Mouse (Mus musculus): Measurements from ENCODE around the gene Ifitm1.

- no peak for TF ChIP-seq CTCF (IDR thresholded peaks at IDR 0.05; ENCODE audit: low read depth)
- TF ChIP-seq EP300 (IDR thresholded peaks at IDR 0.05; ENCODE audit: low read depth), result no peak
Observed at GRCm38 (mm10) chr7:141000881-141001708, 34.1 kb downstream of the Ifitm1 start.
